Mouse (Mus musculus) olfactory bulb, adult 2 months (tissue): ENCODE data around the gene Il9.

ENCODE experiments used
- CTCF ChIP-seq: fragments of 200-500 bp; IDR thresholded peaks from 2 replicates; pipeline ENCODE4 v1.5.1; 2012; ENCODE audit warnings: low read depth, mild to moderate bottlenecking, low read length, moderate library complexity; ENCODE audit not compliant: insufficient read depth
- POLR2A ChIP-seq: fragments of 200-500 bp; IDR thresholded peaks from 2 replicates; pipeline ENCODE4 v1.6.1; 2012; ENCODE audit warnings: mild to moderate bottlenecking, low read depth, low read length, moderate library complexity; ENCODE audit not compliant: insufficient read depth

GRCm38 (mm10) chr13:56443411-56443810, 38.6 kb downstream of the Il9 start:
- TF ChIP-seq POLR2A = no peak
- TF ChIP-seq CTCF = no peak
